8 mouse cellular contexts compared by ENCODE assay signal in the genomic region with DNA sequence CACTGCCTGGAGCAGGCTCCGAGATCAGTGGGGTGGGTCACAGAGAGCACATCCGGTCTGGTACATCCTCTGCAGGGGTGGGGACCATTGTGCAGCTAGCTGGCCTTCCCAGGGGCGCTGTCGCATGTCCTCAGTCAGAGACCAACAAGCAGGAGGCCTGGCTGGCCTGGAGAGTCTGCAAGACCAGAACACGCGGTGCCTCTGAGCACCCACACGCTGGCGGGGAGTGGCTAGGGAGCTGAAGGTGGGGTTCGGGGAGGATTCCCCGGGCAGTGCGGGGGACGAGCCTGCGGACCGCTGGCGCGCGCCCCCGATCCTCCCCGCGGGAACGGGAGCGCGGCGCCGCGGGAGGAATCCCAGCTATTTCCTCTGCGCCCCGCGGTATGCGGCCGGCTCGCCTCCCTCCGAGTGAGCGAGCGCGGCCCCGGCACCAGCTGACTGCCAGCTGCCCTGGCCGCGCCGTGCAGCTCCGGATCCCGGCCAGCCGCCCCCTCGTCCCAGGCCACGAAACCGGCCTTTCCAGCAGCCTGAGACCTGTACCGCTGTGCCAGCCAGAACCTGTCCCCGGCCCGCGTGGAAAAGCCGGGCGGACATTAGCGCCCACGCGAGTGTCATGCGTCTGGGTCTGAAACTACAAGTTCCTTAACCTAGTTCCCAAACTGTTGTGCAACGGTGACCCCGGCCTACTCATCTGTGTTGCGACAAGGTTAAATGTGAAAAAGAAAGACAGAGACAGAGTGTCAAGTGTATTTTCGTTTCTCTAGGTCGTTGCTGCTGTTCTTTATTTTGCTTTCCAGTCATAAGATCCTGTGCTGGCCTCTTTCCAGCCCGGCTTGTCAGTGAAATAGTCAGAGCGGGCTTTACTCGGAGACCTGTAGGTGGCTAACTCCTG.
DNase-seq lines count a peak whose midpoint lies in the region; ATAC-seq and TF ChIP-seq lines count a peak whose summit lies in the region.

No protein-coding gene starts in this region.

- TF ChIP-seq CTCF in cortical plate, adult 2 months (IDR thresholded peaks at IDR 0.05; ENCODE audit: extremely low read depth, insufficient read depth, low read length): no peak

- peak; percentile 42; the same call in 1 of the 2 replicates for TF ChIP-seq POLR2A in cortical plate, adult 2 months (IDR thresholded peaks at IDR 0.05; ENCODE audit: extremely low read depth, insufficient read depth, low read length)

- ATAC-seq in megakaryocyte progenitor cell, adult 5-6 weeks (replicated peaks; ENCODE audit: poor library complexity): peak; percentile 53

- intact Hi-C loops in gastrocnemius, postnatal 14 days (cut with DNase I; ENCODE audit: low total_unique reads): loop anchor here (10.0 kb wide), 3 partner anchors 179 to 579 kb away; a partner anchor contains a TSS
- intact Hi-C loops in left cerebral cortex, postnatal 25 days (cut with DNase I): loop anchor here (2.0 to 10.0 kb wide), 5 partner anchors 75 to 575 kb away; a partner anchor contains a TSS

- peak overlapping the region; percentile 40 for H3K4me3 ChIP-seq in cortical plate, adult 2 months (ENCODE audit: insufficient read depth, low read length)

- peak; percentile 37 for DNase-seq in T-cell, adult 2 months (ENCODE audit: low spot score)
- DNase-seq in gastrocnemius, postnatal 14 days: peak; percentile 82
- DNase-seq in induced T-regulatory cell, adult 2 months (ENCODE audit: low read depth): peak; percentile 77
- peak; percentile 69 to 77 for DNase-seq in left cerebral cortex, postnatal 25 days (ENCODE audit: low spot score in 2 of 2)
- DNase-seq in right cerebral cortex, postnatal 14 days: peak; percentile 67
- peak; percentile 66 to 75 for DNase-seq in urinary bladder, postnatal 36 days (ENCODE audit: low spot score in 2 of 2)

- H3K27ac ChIP-seq in cortical plate, adult 2 months (ENCODE audit: insufficient read depth, low read length): peak overlapping the region; percentile 89

- H3K4me1 ChIP-seq in cortical plate, adult 2 months (ENCODE audit: control insufficient read depth, insufficient read depth, low read length): peaks cover 2% of the 10 kb centered on the region; the same call in 1 of the 2 replicates

Comparison
In these comparisons a context has a peak if more than half of its experiments do, and no peak if none do; other contexts are left out.
1. Peak in every context shown above with its lines: DNase-seq, ATAC-seq, H3K4me3 ChIP-seq and H3K27ac ChIP-seq.